Mouse (Mus musculus): ENCODE measurements around the gene Cd300ld3.
"Not testable (repeated sequence)": the region's sequence is repeated elsewhere in the genome, so short reads cannot be mapped to it uniquely, and the experiment has no call there.

Cd300ld3 gene

DNA sequence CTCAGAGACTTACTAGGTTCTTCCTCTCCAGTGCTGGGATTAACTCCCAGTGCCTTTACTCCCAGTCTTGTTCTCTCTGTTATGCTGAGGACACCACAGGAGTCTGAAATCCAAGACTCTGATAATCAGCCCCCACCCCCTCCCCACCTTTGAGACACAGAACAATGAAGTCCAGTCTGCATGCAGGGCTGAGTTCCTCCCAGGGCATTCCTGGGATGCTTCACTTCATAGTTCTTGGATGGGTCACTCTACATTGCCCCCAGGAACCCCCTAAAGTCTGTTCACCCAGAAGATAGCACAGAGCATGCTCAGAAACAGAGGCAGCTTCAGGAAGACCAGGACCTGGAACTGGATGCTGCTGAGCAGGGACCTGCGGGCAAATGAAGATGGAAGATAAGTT lies 4.8 kb upstream of the Cd300ld3 start:
- DNase-seq = peak; percentile 17

DNA sequence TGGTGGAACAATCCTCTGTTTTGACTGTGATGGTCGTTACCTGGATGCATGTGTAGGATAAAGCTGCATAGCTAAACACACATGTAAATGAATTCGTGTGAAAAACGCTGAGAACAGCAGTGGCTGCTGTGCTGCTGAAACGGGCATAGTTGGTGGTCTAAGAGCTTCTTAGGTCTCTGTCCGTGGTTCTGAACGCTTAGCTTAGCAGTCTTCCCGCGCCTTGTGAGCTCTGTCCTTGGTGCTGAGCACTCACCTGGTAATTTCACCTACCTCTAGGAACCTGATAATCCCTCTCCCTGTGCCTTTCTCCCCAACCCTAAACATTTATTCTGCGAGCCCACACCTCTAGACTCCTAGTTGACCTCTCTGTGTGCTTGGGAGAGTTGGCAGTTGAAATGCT lies 4.0 kb upstream of the Cd300ld3 start:
- DNase-seq = peak; percentile 24

DNA sequence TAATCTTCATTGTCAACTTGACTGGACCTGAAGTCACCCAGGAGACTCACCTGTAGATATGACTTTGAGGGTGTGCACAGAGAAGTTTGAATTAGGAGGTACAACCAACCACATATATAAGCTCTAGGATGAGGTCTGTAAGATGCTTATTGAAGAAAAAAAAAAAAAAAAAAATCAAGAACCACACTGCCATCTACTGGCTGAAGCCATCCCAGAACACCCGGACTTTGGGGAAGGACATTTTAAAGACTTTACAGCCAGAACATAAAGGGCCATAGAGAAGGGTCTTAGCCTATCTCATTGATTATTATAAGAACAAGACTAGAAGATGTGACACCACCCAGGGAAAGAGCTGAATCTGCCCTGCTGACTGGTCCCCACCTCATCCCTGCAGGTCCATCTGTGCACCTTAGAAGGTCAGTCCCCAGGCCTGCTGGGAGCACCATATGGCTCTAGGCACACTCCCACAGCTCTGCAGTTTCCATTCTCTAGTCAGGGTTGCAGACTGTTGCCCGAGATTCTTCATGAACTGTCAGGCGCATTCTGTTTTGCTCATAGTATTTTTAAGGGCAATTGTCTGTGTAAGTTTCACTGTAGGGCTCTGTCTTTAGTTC lies 1.2 kb upstream of the Cd300ld3 start:
- peak; percentile 98 for DNase-seq

DNA sequence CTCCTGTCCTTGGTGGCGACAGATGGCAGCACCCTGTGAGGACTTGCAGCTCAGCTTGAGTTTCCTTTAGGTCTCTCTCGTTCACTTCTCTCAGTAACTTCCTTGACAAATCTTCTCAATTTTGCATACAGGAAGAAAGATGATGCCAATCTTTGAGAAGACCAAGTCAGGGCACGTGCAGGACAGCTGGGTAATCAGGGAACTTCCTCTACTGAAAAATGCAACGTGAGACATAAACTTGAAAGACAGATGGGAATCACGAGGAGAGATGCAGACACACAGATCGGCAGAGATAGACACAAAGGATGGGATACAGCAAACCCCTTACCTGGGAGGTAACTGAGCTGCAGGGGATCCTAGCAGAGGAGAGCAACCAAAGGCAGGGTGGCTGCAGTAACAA lies 10.5 kb downstream of the Cd300ld3 start, which contains the start of gene Cd300ld5:
Cd300ld5 (minus strand) TSS at position 101 of the 400 bp plus-strand sequence.
- DNase-seq = not testable (repeated sequence)

DNA sequence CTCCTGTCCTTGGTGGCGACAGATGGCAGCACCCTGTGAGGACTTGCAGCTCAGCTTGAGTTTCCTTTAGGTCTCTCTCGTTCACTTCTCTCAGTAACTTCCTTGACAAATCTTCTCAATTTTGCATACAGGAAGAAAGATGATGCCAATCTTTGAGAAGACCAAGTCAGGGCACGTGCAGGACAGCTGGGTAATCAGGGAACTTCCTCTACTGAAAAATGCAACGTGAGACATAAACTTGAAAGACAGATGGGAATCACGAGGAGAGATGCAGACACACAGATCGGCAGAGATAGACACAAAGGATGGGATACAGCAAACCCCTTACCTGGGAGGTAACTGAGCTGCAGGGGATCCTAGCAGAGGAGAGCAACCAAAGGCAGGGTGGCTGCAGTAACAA lies 21.3 kb downstream of the Cd300ld3 start, which contains the start of gene Cd300ld4:
Cd300ld4 (minus strand) TSS at position 101 of the 400 bp plus-strand sequence.
- DNase-seq = not testable (repeated sequence)

DNA sequence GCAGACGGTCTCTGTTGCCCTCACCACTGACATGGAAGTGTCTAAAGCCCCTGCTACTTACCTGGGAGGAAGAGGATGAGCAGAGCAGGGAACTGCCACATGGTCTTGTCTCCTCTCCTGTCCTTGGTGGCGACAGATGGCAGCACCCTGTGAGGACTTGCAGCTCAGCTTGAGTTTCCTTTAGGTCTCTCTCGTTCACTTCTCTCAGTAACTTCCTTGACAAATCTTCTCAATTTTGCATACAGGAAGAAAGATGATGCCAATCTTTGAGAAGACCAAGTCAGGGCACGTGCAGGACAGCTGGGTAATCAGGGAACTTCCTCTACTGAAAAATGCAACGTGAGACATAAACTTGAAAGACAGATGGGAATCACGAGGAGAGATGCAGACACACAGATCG lies 32.1 kb downstream of the Cd300ld3 start, which contains the start of gene Cd300ld2:
Cd300ld2 (minus strand) TSS at position 101 of the 400 bp plus-strand sequence.
- not testable (repeated sequence) for DNase-seq

DNA sequence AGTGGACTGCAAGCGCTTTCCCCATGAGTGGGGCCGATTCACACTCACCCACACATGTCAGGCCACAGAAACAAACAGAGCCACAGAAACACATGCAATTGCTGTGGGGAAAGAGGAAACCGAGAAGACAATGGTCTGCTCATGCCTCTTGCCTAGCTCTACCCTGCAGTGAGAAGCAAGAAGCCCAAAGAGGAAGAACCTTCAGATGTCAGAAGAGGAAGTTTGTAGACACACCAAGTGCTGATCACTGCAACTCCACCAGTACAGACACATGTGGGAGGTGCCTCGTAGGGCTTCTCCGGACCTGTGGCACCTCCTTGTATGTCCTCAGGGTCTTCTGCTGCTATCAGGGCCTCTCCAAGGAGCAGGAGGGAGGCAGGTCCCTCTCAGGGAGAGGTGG lies 44.1 kb downstream of the Cd300ld3 start:
- DNase-seq = no peak

DNA sequence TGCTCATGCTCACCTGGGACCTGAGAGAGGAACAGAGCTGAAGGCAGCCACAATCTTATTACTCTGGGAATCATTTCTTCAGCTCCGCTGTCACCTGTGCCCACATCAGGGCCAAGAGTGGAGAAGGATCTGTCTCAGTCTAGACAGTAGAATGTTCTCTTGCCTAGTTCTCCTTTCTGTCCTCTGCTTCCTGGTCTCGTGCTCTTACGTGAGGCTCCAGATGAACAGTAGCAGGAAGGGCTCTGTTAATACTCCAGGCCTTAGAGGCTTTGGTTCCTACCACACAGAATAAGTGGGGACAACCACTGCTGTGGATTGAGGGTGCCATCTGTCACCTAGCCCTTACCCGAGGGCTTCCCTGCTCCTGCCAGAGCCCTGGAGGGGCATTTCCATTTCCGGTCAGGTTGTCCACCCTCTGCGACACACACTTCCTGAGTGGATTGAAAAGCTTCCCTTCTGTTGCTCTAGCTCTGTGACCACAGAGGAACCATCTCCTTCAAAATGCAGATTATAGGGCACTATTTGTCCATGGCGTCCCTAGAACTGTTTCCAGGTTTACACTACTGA lies 46.7 kb downstream of the Cd300ld3 start, which contains the start of gene Cd300c2:
Cd300c2 (minus strand) TSS at position 407 of the 567 bp plus-strand sequence.
- DNase-seq = peak; percentile 43

Data from cerebellum, adult 9-11 months (tissue).